Mouse (Mus musculus): ENCODE data around the gene Slc13a5.

The Slc13a5 gene

DNA sequence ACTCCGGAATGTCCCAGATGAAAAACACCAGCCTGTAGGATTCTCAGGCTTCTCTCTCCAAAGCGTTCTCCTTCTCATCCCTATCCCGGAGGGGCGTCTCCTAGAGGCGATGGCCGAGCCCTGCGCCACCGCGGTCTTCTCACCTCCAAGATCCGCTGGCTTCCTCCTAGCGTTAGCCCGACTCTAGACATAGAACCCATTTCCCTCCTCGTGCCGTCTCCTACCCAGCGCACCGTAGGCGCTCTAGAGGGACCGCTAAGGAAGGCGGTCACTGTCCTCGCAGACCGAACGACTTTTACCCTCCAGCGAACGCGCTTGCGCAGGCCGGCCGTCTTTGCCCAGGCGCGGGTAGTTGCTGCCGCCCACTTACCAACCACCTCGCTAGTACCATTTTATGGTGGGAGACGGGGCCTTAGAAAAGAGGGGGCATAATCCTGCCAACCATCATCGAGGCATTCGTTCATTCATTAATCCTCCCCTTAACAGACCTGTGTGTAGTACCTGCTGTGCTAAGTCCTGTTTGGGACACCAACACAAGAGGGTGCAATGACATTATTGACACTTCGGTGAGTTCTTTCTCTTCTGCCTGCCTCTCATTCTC, at the start of gene Slc13a5:
Gene Slc13a5, minus strand, starts transcription at position 263 of the 601 bp plus-strand sequence.
- peak in 1 of 2 experiments; percentile 5 for DNase-seq

DNA sequence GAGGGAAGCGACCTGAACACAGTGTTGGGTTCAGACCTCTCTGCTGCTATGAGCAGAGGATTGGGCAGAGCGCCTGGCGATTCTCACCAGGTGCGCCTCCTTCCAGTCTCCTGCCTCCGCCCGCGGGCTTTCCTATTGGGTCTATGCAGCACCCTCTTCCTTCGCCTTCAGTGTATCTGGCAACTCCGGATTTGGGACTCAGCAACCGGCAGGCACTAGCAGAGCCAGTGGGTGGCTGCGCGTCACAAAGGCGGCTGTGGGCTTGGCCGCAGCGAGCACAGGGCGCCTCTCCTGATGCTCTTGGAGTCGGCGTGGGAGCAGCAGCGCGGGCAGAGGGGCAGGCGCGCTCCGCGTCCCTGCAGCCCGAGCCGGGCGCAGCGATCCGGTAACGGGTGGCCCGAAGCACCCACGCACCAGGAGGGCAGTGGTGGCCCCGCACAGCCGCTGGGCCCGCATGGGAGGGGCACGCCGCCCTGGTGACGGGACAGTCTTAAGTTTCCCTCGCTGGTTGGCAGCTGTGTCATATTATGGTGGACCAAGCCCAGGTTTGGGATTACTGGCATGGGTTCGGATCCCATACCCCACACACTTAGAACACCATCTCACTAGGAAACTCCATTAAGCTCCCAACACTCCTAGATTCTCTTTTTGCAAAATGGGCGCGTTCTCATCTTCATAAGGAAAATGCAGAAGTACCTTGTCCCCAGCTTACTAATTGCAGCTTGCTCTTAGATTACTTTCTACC, 47.3 kb upstream of the Slc13a5 start, which contains the start of gene Fbxo39:
Gene Fbxo39, plus strand, starts transcription at position 294 of the 745 bp plus-strand sequence.
- no peak for DNase-seq

DNA sequence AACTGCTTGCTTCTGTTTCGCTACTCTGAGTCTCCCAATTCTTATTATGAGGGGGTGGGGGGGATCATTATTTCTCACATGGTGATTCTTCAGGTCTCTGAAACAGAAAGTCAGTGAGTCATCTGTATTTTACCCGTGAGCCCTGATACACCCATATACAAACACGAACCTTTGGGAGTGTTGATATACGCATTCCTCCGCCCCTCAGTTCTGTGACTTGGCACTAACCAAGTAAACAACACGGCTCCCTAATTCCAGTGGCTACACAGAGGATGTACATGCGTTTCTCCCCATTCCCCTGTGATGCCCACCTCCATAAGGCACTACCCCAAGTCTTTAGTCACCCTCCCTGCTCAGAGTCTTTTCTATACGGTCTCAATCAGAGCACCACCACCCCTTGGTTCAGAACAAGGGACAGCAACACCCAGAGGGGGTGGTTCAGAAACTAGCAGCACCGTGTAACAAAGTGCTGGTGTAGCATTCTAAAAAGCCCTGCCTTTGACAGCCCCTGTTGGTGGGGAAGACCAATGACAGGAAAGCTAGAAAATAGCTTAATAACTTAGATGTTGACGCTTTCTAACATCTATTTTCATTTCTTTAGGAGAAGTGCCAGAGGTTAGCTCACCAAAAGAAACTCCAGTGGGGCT, 44.5 kb upstream of the Slc13a5 start:
- no peak for DNase-seq

DNA sequence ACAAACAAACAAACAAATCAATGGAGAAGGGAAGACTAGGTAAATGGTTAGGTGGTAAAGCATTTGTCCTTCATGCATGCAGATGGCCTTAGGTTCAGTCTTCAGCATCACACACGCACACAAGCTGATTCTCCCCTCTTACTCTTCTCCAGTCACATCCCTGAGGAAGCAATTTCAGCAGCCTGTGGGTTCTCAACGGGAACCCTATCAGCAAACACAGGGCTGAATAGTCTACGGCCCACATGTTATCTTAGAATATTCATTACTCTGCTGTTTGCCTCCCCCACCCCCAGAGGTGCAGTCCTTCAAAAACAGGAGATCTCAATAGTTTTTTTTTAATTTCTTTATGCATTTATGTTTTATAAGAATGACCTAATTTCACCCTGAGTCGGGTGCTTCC, 43.5 kb upstream of the Slc13a5 start:
- DNase-seq = no peak

DNA sequence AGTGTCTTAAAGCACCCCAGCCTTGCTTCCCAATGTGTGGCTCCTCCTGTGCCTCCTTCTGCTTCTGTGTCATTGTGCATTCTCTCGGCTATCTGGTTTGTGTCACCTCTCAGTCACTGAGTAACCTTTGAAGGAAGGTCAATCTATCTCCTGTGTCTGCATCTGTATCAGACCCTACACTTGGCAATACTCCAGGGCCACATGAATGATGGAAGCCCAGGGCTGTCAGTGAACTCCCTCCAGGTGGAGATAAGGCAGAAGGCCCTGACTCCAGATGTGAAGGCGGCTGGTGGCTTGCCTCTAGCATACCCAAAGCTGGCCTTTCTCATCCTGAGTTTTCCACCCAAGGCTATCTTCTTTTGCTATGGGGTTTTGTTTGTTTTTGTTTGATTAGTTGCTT, 42.0 kb upstream of the Slc13a5 start:
- no peak for DNase-seq

DNA sequence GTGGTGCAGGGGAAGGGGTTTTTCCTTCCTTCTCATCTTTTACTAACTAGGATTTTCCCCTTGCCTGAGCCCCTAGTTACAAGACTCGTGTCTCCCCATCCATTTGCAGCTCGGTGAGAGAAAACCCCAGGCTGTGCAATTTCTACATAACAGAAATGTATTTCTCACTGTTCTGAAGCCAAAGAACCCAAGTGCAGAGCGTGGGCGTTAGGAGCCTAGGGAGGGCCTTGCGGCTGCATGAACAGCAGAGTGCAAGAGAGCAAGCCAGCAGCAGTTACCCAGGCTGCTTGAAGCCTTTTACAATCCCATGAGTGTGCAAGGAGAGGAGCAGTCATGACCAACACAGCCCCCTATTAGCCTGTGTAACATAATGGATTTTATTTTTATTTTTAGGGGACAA, 40.4 kb upstream of the Slc13a5 start:
- DNase-seq = no peak

DNA sequence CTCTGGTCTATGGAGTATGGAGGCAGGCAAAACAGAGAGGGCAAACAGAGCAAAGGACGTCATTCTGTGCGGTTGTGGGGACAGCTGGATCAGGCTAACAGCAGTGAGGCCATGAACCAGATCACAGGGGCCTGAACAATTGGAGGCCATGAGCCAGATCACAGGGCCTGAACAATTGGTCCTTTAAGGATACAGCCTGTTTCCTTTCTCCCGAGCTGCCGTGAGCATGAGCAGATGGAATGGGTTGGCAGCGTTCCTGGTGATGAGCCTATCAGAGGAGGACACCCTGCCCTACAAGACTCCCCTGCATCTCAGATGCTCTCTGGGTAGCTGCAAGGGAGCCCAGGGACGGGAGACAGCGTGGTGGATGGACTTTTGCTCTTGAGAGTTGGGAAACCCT, 35.2 kb upstream of the Slc13a5 start:
- DNase-seq = no peak

DNA sequence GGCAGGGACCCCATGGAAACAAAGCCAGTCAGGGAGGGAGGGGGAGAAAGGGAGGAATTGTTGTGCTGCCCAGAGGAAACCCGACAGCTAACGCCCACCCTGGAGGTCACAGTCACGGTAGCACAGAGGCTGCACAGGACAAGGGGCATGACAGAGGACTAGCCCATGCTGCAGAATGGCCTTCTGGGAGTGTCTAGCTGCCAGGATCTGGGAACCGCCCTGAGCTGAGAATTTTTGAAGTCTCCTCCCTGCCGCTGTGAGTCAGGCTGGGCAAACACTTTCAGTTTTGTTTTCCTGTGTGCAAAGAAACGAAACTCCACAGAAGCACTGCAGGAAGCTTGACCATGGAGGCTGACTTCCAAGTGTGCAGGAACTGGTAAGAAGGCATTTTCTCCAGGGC, 34.3 kb upstream of the Slc13a5 start, which contains the start of gene Xaf1:
Gene Xaf1, plus strand, starts transcription at position 296 of the 400 bp plus-strand sequence.
- peak; percentile 56 to 60 for DNase-seq

DNA sequence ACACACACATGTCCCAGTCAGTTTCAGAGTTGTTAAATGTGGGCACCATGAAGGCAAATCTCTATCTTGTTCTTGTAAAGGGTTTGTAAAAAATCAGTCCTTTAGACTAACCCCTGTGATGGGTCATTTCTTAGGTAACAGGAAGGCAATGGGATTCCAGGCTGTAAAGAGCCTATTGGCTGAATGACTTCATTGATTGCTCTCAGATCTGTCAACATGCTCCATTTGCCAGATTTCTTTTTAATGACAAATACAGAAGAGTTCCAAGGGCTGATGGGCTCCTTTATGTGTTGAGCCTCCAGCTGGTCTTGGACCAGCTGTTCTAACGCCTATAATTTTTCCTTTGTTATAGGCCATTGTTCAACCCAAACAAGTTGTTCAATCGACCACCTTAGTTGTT, 26.1 kb upstream of the Slc13a5 start:
- no peak for DNase-seq

DNA sequence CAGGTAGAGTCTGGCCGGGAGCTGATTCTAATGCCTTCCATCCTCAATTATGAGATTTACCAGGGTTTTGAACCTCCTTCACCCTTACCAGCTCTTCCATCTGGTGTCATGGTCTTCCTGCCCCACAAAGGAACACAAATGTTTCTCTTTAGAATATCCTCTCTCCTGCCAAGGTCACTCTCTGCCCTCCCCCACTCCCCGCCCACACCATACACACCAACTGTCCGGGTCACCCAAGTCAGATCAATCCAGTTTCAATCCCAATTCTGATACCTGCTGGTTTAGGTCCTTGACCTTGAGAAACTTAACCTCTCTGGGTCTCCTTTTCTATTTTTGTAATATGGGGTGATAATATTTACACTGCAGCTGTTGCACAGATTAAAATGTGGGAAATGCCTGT, 20.5 kb upstream of the Slc13a5 start:
- no peak for DNase-seq

DNA sequence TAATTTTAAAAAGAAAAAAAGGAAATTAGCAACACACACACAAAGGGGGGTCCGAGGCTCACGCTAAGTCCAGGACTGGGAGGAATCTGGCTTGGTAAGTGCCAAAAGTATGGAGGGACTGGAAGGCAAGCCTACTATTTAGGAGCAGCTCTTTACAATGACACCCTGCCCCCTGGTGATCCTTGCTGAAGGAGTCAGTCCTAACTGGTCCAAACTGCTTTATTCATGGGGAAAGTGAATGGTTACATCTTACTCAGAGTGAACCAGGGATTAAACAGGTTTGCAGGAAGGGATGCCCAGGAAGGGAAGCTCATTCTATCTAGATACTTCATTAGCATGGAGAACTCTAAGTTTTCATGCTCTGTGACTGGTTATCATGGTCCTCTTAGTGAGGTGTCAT, 20.1 kb upstream of the Slc13a5 start:
- DNase-seq = no peak

DNA sequence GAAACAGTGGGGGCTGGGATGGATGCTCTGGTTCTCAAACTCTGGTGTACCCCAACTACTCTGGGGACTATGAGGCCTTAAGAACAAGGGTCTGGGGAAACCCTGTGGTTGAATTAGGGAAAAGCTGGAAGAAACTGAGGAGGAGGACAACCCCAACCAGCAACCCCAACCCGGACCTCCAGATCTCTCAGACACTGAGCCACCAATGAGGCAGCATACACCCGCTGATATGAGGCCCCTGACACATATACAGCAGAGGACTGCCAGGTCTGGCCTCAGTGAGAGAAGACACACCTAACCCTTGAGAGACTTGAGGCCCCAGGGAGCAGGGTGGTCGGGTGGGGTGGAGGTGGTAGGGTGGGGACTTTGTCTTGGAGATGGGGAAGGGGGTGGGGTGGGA, 19.6 kb upstream of the Slc13a5 start:
- DNase-seq = no peak

DNA sequence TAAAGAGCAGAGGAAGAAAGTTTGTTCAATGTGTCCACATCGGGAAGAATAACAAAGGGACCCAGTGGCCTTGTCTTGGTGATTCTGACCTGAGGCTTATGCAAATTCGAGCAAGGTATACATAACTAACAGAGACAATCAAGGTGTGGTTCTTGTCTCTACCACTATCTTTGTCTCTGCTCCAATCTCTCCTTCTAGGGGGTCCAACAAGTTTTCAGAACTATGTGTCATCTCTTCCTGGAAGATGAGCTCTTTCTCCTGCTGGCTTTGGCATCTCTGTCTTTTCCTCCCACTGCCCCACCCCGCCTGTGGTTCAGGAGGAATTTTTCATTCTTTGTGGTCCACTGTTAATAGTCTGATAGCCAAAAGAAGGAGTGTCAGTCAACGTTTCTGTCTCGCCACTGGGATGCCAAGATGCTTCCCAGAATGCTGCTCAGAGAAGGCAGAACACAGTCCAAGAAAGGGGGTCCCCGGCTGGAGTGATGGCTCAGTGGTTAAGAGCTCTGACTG, 19.0 kb upstream of the Slc13a5 start:
- DNase-seq = no peak

DNA sequence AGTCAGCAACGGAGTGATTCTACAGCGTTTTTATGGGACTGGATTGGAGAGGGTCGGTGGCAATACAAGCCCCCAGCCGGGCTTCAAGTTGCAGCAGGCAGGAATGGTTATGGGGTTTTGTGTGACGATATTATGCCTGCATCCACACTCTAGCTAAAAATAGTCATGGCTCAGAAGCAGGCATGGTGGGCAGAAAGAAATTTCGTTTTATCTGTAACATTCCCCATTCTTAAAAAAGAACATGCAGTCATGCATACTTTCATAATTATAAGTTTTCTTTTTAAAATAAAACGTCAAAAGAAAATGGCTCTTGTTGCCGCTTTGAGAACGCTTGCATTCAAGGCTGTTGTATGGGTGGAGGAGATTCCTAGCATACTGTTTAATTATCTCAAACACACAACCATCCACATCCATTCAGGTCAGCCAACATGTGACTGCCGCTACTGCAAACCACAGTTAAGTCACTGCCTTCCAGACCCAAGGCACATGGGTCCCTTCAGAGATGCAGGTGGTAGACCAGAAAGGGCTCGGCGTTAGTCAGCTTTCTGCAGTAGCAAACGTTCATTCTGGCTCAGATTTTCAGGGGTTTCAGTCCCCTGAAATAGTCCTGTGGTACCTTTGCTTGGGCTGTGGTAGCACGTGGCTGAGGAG, 17.6 kb upstream of the Slc13a5 start:
- no peak for DNase-seq

DNA sequence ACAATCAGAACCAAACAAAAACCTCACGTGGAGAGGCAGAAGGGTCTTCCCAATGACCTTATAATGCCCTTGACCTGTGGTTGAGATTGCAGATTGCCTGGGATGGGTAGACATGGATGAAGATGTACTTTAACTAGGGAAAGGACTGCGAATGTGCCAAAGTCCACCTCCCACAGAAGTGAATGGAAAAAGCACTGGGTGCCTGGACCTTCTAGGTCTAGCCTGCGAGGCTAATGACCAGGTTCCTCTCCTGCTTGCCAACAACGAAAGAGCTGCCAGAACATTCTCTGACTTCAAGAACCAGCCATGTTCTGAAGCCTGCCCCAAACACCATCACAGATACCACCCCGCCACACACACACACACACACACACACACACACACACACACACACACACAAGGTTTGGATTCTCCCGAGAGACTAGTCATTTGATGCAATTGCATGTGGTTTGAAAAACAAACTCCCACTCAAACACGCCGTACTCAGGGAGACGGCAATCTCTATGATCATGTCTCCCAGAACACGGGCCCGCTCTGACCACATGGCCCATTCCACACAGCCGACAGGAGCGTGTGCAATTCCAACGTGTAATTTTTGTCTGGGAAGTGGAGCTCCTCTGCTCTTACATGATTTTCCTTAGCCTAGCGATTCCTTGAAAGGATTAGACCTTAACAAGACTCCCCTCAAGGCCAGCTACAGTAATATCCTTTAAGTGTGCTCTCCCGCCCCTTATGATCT, 16.6 kb upstream of the Slc13a5 start:
- DNase-seq = no peak

DNA sequence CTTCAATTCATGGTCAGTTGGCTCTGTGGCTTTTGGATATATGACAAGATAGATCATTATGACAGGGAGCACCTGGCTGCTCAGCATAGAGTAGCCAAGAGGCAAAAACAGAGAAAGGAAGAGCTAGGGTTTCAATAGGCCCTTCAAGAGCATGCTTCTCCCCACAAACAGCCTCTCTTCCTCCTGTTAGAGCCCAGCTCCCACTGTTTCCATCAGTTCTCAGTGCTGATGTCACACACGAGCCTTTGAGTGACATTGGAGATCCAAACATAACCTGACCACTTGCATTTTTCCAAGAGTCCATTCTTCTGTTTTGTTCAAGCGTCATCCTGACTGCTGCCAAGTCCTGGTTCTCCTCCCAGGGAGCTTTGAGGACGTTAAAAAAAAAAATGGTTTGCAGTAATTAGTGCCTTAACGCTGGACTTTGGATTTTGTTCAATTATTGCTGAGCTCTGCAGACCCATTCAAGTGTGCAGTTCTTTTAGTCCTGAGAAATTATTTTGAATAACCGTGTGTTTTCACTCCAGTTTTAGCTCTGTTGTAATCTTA, 14.9 kb upstream of the Slc13a5 start:
- DNase-seq = no peak

DNA sequence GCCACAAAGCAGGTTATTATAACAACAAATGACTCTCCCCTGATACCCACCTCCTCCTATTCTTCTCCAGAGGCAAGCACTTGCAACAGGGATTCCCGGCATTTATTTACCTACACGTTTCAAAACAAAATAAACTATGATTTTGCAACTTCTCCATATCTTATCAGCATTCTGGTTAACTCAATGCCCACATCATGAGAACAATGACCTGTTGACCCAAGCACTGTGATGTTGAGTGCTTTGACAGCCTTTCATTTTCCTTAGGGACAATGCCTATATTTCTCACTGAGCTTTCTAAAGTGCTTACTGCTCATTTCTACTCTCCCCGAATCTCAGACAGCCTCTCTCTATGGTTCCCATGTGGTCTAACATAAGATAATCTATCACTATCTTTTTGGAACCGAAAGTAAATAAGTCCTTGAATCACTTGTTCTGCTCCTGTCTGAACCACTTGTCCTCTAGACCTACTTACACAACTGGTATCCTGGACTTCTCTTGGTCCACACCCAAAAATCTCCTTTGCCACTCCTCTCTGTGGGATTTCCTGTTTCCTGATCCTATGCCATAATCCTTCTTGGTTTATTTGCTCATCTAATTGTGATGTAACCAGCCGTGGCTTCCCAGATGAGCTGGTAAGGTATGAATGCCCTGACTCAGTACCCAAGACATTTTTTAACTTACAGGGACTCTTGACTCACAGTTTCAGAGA, 14.3 kb upstream of the Slc13a5 start:
- DNase-seq = no peak

DNA sequence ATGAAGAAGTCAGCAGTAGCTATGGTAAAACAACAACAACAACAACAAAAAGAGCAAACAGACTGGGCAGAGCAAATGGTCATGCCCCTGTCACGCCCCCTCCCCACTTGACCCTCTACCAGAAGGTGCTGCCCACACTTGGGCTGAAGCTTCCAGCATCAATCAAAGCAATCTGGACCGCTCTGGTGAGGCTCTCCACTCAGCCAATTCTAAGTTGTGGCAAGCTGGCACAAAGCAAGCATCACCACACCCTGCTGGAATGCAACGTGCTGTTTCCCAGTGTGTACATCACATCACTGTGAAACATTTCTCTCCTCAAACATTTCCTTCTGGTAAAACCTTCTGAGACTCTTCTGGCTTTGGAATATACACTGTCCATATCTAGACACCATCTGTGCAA, 6.3 kb upstream of the Slc13a5 start:
- no peak for DNase-seq

DNA sequence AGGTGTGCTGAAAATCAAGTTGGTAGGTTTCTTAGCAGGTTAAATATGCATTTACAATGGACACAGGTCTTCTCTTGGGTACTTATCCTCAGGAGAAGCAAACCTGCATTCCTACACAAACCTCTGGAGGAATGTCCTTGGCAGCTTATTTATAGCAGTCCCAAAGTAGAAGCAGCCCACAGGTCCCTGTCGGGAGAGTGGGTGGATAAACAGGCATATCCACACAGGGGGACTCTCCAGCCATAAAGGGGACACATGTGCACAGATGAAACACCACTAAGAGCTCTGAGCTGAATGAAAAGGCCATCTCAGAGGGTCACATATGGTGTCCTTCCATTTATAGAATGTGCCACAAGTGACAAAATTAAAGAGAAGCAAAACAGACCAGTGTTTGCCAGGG, 4.7 kb upstream of the Slc13a5 start:
- no peak for DNase-seq

DNA sequence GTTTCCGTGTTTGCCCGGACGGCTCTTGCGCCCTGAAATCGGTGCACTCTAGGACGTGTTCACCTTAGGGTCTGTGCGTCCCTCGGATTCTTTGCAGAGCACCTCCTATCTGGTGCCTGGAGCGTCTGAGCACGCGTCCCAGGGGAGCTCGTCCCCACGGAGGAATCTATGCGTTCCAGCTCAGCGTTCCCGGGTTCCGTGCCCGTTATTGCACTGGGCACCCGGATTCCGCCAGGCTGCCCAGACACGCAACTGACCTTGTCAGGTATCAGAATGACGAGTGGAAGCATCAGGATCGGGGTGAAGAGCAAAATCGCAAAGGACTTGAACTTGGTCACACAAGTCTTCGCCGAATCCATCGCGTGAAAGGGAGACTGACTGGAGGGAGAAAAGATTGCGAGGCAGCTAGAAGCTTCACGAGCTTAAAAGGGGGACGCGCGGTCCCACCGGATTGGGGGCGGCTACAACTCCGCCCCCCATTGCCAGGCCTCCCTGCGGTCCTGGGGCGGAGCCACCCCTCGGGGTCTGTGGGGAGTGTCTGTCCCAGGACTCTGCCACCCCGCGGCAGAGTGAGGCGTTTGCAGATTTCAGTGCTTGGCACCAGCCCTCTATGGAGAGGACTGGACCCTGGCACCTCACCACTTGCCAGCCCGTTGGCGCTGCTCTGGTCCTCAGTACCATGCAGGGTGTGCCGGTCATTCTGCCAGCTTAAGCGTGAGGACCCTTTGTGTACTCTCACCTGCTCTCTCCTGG, 639 bp downstream of the Slc13a5 start:
- peak; percentile 39 for DNase-seq

DNA sequence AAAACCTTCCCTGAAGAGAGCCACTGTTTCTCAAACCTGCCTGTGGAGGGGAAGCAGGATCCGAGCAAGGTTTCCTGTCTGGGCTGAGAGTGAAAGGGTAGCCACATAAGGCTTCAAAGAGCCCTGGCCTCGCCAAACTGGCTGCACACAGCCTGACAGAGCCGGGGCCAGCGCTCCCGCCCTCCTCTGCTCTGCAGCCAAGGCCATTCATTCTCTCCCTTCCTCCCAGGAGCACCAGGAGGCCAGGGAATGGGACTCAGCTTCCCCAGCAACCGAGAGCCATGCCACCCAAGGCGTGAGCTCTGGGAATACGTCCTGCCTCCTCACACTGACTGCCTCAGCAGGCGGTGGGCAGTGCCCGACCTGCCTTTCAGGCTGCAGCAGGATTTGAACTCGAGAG, 1.5 kb downstream of the Slc13a5 start:
- DNase-seq = no peak
